Mouse (Mus musculus): ENCODE measurements around the gene Asprv1.

GRCm38 (mm10) chr6:86579926-86580325 is 48.0 kb upstream of the Asprv1 start:
- TF ChIP-seq EP300 (IDR thresholded peaks at IDR 0.05) (no peak), CTCF (IDR thresholded peaks at IDR 0.05) (no peak)

All from lung, postnatal 0 days (tissue).